Mouse (Mus musculus) cerebellum, adult 2 months (tissue): ENCODE measurements at regions not wholly inside any gene's neighbourhood (a gene's known extent, or its start where the extent isn't known, plus 50 kb on each side); places are given as distances from the start of the nearest gene placed in this dataset.
A peak's percentile ranks its signal among the peaks of the same experiment; 100 is the strongest.

ENCODE experiments used
- DNase-seq, 2 experiments: peaks; one replicate each; pipeline ENCODE4 v3.0.0; 2021
- H3K27ac ChIP-seq: fragments of 200-500 bp; 2 replicates; pipeline ENCODE4 v1.5.1; 2012; ENCODE audit warnings: low read length, control low read depth, inconsistent platforms; ENCODE audit not compliant: insufficient read depth
- H3K27me3 ChIP-seq: fragments of 200-500 bp; 2 replicates; pipeline ENCODE4 v1.6.1; 2012; ENCODE audit warnings: inconsistent platforms, mild to moderate bottlenecking, low read length, moderate library complexity; ENCODE audit not compliant: control insufficient read depth, insufficient read depth
- H3K4me1 ChIP-seq: fragments of 200-500 bp; 2 replicates; pipeline ENCODE4 v1.6.1; 2011; ENCODE audit warnings: low read length; ENCODE audit not compliant: control insufficient read depth, insufficient read depth
- H3K4me3 ChIP-seq: fragments of 200-500 bp; replicated peaks from 2 replicates; pipeline ENCODE3; 2011; ENCODE audit warnings: mild to moderate bottlenecking, low read depth, low read length, control low read depth; ENCODE audit not compliant: insufficient read depth
- CTCF ChIP-seq: fragments of 200-500 bp; IDR thresholded peaks from 2 replicates; pipeline ENCODE4 v1.5.1; 2011; ENCODE audit warnings: low read depth, mild to moderate bottlenecking, control low read depth, low read length, moderate library complexity, borderline replicate concordance; ENCODE audit not compliant: insufficient read depth
- POLR2A ChIP-seq: fragments of 200-500 bp; IDR thresholded peaks from 2 replicates; pipeline ENCODE4 v1.6.1; 2011; ENCODE audit warnings: low read length, control low read depth, borderline replicate concordance; ENCODE audit not compliant: insufficient read depth
- WGBS: fragments of 180-500 bp; shearing (Covaris S2); methylation state at CpG from one replicate; pipeline ENCODE4 v1.1.7; 2018; 5-methylcytosine and 5-hydroxymethylcytosine counted together

DNA sequence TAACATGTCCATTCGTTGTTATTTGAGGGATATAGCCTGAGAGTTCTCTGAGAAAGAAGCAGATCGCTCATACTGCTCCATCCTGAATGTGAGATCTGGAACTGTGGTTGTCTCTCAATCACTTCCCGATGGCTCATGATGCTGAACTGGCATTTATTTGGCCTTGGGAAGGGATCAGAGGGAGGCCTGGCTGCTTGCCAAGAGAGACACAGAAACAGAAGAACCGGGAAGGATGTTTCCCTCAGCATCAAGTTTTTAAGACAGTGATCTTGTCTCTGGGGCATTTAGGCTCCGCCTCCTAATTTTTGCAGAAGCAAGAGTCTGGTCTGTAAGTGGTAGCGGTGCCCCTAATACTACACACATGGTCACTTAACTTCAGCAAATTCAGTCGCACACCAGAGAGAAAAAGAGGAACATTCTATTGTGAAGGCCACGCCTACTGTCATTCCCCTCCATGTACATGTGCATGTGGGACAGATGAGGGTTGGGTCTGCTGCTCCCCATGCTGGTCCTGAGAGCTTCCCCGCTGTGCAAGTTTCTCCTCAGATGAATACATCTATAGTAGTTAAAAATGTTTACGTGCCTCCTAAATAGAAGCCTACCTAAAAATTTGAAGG lies 290.2 kb upstream of the Rsrc1 start:
- no peak overlapping the region for H3K27ac ChIP-seq
- no peaks in the 10 kb centered on the region for H3K27me3 ChIP-seq
- 53% methylated on average over 10 of the region's 10 CpGs for WGBS
- DNase-seq, result peak; percentile 2 to 6
- no peak overlapping the region for H3K4me3 ChIP-seq
- H3K4me1 ChIP-seq, result no peaks in the 10 kb centered on the region
- no peak for TF ChIP-seq POLR2A
- no peak for TF ChIP-seq CTCF

DNA sequence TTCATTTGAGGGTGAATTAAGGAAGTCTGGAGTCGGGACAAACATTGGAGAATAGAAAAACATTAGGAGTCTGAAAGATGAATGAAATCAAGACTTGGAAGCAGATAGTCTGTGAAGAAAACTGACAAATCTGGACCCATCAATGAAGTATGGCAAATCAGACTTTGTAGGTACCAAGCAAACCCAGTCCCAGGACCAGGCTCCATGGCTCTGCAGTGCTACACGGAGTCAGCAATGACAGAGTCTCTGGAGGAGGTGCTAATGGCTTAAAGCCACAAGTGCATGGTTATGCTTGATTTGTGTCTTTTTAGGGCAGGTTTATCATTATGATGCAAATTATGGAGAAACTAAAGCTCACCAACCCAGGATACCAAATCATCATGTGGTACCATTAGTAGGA lies 286.1 kb upstream of the Rsrc1 start:
- 93% methylated on average over 2 of the region's 2 CpGs for WGBS
- Histone ChIP-seq H3K27me3 (no peaks in the 10 kb centered on the region), H3K4me1 (no peaks in the 10 kb centered on the region), H3K27ac (no peak overlapping the region), H3K4me3 (no peak overlapping the region)
- no peak for DNase-seq
- no peak for TF ChIP-seq CTCF
- no peak for TF ChIP-seq POLR2A

DNA sequence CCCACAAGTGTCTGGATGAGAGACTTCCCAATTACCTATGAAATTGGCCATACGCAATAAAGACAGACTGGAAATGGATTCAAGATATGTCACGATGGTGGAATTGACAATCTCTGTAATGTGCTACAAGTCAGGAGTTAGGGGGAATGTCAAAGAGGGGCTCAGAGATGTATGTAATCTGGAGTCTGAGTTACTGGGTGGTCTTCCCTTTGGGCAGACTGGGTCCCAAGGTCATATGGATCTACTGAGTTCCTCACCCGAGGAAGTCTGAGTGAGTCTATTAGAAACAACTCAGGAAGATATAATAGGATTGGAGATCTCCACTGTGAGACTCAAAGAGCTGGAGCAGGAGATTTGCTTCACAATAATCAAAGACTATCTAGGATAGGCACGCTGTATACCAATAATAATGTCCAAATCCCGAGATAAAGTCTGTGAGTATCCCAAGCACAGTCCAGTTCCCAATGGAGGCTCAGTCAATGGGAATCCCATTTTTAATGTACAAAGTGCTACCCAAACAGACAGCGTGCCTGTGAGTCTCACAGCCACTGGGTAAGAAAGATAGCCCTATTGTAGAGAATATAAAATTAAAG lies 285.4 kb upstream of the Rsrc1 start:
- WGBS, result 70% methylated on average over 6 of the region's 6 CpGs
- no peak overlapping the region for H3K27ac ChIP-seq
- H3K4me1 ChIP-seq, result no peaks in the 10 kb centered on the region
- no peak for TF ChIP-seq CTCF
- H3K4me3 ChIP-seq, result no peak overlapping the region
- H3K27me3 ChIP-seq, result no peaks in the 10 kb centered on the region
- no peak for DNase-seq

DNA sequence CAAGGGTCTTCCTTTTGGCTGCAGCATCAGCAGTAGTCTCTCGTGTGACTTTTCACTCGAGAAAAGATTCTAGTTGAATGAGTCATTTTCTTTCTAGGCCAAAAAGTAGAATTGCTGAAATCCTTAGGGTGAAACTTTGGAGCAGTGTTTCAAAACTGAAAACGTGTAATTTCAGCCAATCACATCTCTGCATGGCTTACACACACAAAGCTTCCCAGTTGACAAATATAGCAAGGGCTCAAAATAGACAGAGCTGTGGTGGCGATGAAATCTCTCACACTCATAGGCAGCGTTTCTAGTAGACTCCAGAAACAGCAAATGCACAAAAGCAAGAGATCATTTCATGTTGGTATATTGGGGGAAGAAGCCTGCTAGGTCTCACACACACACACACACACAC lies 283.1 kb upstream of the Rsrc1 start:
- Histone ChIP-seq H3K27ac (no peak overlapping the region), H3K27me3 (no peaks in the 10 kb centered on the region), H3K4me3 (no peak overlapping the region), H3K4me1 (no peaks in the 10 kb centered on the region)
- WGBS, result 74% methylated on average over 5 of the region's 5 CpGs
- TF ChIP-seq POLR2A (no peak), CTCF (no peak)
- no peak for DNase-seq

DNA sequence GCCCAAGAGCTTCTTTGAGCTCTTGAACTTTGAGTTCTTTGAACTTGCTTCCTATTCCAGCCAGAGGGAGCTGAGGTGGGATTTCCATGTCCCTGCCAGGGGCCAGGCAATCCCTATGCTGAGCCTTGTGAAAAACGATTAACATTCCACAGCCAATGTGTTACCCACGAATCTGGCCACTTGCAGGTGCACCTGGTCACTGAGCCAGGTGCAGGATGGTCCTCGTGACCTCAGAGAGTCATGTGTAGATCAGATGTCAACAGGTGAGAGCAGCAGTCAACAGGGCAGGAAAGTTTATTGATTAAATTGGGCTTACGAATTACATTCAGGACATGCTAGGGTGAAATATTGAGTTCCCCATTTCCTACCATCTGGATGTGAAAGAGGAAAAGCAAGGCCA lies 275.4 kb upstream of the Rsrc1 start:
- WGBS, result 79% methylated on average over 4 of the region's 4 CpGs

DNA sequence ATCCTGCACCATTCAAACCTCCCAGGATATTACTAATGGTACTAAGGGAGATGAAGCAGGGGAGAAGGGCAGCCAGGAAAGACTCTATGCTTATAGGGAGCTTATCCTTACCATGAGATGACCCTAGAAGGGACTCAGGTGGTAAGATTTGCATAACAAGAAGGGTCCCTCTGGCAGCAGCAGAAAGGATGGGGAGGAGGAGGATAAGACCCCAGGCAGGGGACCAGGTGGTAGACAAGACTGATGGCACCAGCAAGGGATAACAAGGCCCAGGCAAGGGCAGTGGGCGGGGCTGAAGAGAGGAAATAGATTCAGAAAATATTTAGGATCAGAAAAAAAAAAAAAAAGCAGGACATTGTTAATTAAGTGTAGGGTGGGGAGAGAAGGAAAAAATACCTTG lies 245.7 kb upstream of the Rsrc1 start:
- H3K27me3 ChIP-seq, result no peaks in the 10 kb centered on the region; the same call in 1 of the 2 replicates
- WGBS, result 97% methylated on average over 1 of the region's 1 CpGs
- H3K27ac ChIP-seq, result no peak overlapping the region
- TF ChIP-seq POLR2A (no peak), CTCF (no peak)
- no peak for DNase-seq
- no peak overlapping the region for H3K4me3 ChIP-seq
- no peaks in the 10 kb centered on the region for H3K4me1 ChIP-seq

More for the DNA sequence above, 275.4 kb upstream of the Rsrc1 start:
- no peak for TF ChIP-seq CTCF
- TF ChIP-seq POLR2A, result no peak
- Histone ChIP-seq H3K27me3 (no peaks in the 10 kb centered on the region), H3K27ac (no peak overlapping the region), H3K4me1 (no peaks in the 10 kb centered on the region), H3K4me3 (no peak overlapping the region)
- no peak for DNase-seq

DNA sequence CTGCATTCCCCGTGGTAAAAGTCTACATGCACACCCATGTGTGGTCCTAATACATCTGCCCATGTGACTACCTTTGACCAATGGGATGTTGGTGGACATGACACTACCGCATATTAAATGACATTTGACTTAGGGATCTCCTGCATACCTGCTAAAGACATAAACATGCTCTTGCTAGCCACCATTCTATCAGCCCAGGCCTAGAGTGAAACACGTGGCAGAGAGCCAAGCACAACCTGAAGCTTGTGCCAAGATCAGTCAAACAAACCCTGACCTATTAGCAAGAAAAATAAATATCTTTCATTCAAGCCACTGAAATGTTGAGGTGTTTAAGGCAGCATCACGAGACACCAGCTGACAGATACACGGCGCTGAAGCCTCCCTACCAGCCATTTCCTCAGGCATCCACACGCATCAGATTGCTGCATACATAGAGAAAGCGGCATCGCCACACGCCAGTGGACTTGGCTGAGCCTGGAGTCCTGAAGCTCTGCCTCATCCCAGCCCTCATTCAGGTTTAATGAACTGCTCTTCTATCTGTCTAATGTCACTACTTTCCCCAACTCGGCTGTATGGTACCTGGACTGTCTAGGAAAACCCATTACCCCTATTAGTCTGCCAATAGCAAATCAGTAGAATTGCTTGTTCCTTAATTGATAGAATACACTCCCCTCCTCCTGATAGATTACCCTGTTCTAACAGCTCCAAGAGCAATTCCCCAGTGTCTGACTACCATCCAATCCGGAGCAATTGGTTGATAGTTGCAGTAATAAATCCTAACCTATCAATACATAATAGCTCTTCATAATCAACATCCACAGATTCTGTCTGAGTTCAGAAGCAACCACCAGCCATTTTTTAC lies 242.8 kb upstream of the Rsrc1 start:
- TF ChIP-seq POLR2A (no peak), CTCF (no peak)
- WGBS, result 38% methylated on average over 12 of the region's 12 CpGs
- no peak for DNase-seq
- Histone ChIP-seq H3K27ac (no peak overlapping the region), H3K27me3 (no peaks in the 10 kb centered on the region), H3K4me1 (no peaks in the 10 kb centered on the region), H3K4me3 (no peak overlapping the region)

DNA sequence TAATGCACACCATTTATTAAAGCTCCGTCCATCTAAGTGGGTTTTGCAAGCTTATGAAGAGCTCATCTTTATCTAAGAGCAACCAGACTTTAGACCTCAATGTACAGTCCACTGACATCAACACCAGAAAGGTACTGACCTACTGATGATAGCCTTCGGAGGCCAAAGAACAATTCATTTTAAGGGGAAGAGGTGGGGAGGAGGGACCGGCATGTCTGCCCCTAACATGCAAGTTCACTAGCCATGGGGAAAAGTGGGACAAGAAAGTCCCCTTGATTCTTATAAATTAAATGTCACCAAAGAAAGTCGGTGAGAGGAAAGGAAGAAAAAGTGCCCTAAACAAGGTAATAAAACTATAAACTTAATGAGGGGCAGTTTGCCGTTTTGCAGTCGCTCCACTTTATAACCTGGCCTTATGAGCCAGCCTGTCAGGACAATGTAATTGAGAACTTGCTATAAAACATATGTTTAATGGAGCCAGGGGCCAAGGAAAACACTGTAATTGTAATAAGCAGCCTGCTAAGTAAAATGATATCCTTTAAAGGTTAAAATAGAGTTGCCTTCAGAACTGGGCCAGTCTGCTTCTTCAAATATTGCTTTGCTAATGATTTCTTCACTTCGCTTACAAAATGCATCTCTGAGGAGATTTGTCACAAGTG lies 241.7 kb upstream of the Rsrc1 start:
- TF ChIP-seq CTCF (no peak), POLR2A (no peak)
- no peaks in the 10 kb centered on the region for H3K27me3 ChIP-seq
- H3K4me3 ChIP-seq, result no peak overlapping the region
- no peaks in the 10 kb centered on the region for H3K4me1 ChIP-seq
- 86% methylated on average over 7 of the region's 7 CpGs for WGBS
- DNase-seq, result no peak
- no peak overlapping the region for H3K27ac ChIP-seq
